In genomic region chr4:70535289-70535688, GRCm38 (mm10) we compare ENCODE assay signal across 8 mouse cellular contexts. TPM values are rescaled to one million over a fixed set of nuclear protein-coding genes. Genes with fewer than 3 reads are reported as not detected.
DNase-seq lines count a peak whose midpoint lies in the region; ATAC-seq and TF ChIP-seq lines count a peak whose summit lies in the region.

No protein-coding gene starts in this region.

- no peak for TF ChIP-seq POLR2A in heart, adult 2 months (IDR thresholded peaks at IDR 0.05; ENCODE audit: insufficient read depth, low read depth, low read length)

- H3K4me1 ChIP-seq in heart, adult 2 months (ENCODE audit: control insufficient read depth, insufficient read depth, low read length) = peaks cover 8% of the 10 kb centered on the region
- H3K4me1 ChIP-seq in forebrain, embryonic 16.5 days (replicated peaks; ENCODE audit: control insufficient read depth, insufficient read depth, low read length) = peaks cover 27% of the 10 kb centered on the region

- TF ChIP-seq CTCF in heart, adult 2 months (IDR thresholded peaks at IDR 0.05) = no peak

- H3K4me2 ChIP-seq in forebrain, embryonic 16.5 days (ENCODE audit: low read length) = peak overlapping the region; percentile 75

- no peak for DNase-seq in heart, adult 2 months
- no peak for DNase-seq in heart, postnatal 36 days
- peak; percentile 22 for DNase-seq in ES-CJ7 (ENCODE audit: low read depth, low spot score)
- no peak for DNase-seq in natural killer cell, adult 2 months (ENCODE audit: low spot score in 2 of 2)
- no peak for DNase-seq in gastrocnemius, postnatal 14 days
- DNase-seq in cerebellum, adult 11 months = no peak

- peak; percentile 64 for ATAC-seq in forebrain, embryonic 16.5 days

- intact Hi-C loops in heart, adult 2 months (cut with DNase I) = loop anchor here (5.0 to 10.0 kb wide), 4 partner anchors 67 to 1670 kb away; partner anchors contain the start of genes Cdk5rap2 and Tle1
- intact Hi-C loops in heart, postnatal 36 days (cut with DNase I) = loop anchor here (2.0 to 5.0 kb wide), 3 partner anchors 42 to 124 kb away; partner anchors contain the start of gene Cdk5rap2
- intact Hi-C loops in gastrocnemius, postnatal 14 days (cut with DNase I; ENCODE audit: low total_unique reads) = no loop called here

- H3K27ac ChIP-seq in heart, adult 2 months = peak overlapping the region; percentile 94
- H3K27ac ChIP-seq in forebrain, embryonic 16.5 days (ENCODE audit: low read length) = peak overlapping the region; percentile 100
- peak overlapping the region; percentile 74 for H3K27ac ChIP-seq in macrophage

- no peaks in the 10 kb centered on the region for H3K9me3 ChIP-seq in forebrain, embryonic 16.5 days (ENCODE audit: control insufficient read depth, low read length)

- H3K4me3 ChIP-seq in heart, adult 2 months = peak overlapping the region; percentile 84
- peak overlapping the region; percentile 70 for H3K4me3 ChIP-seq in forebrain, embryonic 16.5 days (replicated peaks; ENCODE audit: low read length)
- H3K4me3 ChIP-seq in macrophage (ENCODE audit: inconsistent target) = peak overlapping the region; percentile 41

- WGBS in heart, adult 2 months = under 1% methylated on average over 18 of the region's 18 CpGs
- 0% methylated on average over 18 of the region's 18 CpGs for WGBS in forebrain, embryonic 16.5 days
- WGBS in macrophage (ENCODE audit: missing documents) = 1% methylated on average over 18 of the region's 18 CpGs

- peaks cover 4% of the 10 kb centered on the region; the same call in 1 of the 2 replicates for H3K79me2 ChIP-seq in heart, adult 2 months (replicated peaks; ENCODE audit: control insufficient read depth, insufficient read depth, low read length)
- H3K79me2 ChIP-seq in macrophage (ENCODE audit: inconsistent target) = no peaks in the 10 kb centered on the region

- peak overlapping the region; percentile 90 for H3K9ac ChIP-seq in heart, adult 2 months (ENCODE audit: low read depth, low read length)
- H3K9ac ChIP-seq in forebrain, embryonic 16.5 days (replicated peaks; ENCODE audit: low read depth, low read length) = peak overlapping the region; percentile 99

- TF ChIP-seq EP300 in heart, adult 2 months (IDR thresholded peaks at IDR 0.05; ENCODE audit: insufficient read depth, low read depth, low read length) = no peak

- no peaks in the 10 kb centered on the region for H3K27me3 ChIP-seq in heart, adult 2 months (ENCODE audit: control insufficient read depth, insufficient read depth, low read length)
- H3K27me3 ChIP-seq in forebrain, embryonic 16.5 days (replicated peaks; ENCODE audit: control insufficient read depth, insufficient read depth, low read length) = no peaks in the 10 kb centered on the region

- peaks cover 15% of the 10 kb centered on the region for H3K36me3 ChIP-seq in heart, adult 2 months (ENCODE audit: control insufficient read depth, insufficient read depth, low read length)
- H3K36me3 ChIP-seq in forebrain, embryonic 16.5 days (ENCODE audit: control insufficient read depth, insufficient read depth) = no peaks in the 10 kb centered on the region
- no peaks in the 10 kb centered on the region for H3K36me3 ChIP-seq in macrophage (ENCODE audit: inconsistent target)

RNA-seq across cellular contexts. Expression of gene Megf9, which starts 0.5 kb away (rescaled TPM):
- total RNA-seq in heart, adult 2 months (2021) = 10 to 100 TPM; 10.8 to 12.9 TPM
- polyA plus RNA-seq in heart, adult 2 months (2012; rRNA removed) = 5.5 TPM in 2 replicates
- 10 to 100 TPM; 12.7 to 14.4 TPM for total RNA-seq in heart, postnatal 36 days (2021)
- 32.0 and 38.4 TPM in 2 replicates for polyA plus RNA-seq in forebrain, embryonic 16.5 days (2015; fragmentation: Nextera tagmentation; extraction: Ambion mirVana)
- 10 to 100 TPM in 8 of 26 experiments, 1 to 10 TPM in 15, under 1 TPM in 3; 0.61 to 24.0 (median 5.9) TPM for total RNA-seq in macrophage (2018; cell fraction: chromatin; rRNA removed)
- total RNA-seq in macrophage (2018; cell fraction: cytosol; rRNA removed) = 10 to 100 TPM in 18 of 26 experiments, 1 to 10 TPM in 8; 5.4 to 55.3 (median 17.5) TPM
- 10 to 100 TPM in 14 of 26 experiments, 1 to 10 TPM in 12; 3.3 to 46.3 (median 12.9) TPM for total RNA-seq in macrophage (2018; cell fraction: nucleus; rRNA removed)
- polyA plus RNA-seq in macrophage (2018) = 12.2 to 39.9 TPM (median 35.6 TPM) in 3 replicates
- 10 to 100 TPM in 1 of 2 experiments, 1 to 10 TPM in 1; 6.0 to 10.2 TPM for total RNA-seq in gastrocnemius, postnatal 14 days (2021)
